In the genomic region with DNA sequence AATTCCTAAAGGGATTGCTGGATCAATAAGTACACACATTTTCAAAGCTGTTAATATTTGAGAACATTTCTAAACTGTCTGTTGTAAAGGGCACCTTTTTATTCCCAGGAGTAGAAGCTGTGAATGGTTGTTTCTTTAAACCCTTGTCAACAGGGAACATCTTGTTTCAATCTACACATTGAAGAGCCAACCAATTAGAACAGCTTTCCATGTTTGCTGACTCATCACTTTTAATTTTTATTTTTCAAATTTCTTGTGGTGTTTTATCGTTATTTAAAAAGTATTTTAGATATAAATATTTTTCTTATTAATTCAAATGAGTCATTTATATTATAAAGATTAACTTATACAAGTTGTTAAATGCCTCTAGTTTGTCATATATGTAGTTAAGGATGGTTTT, we compare ENCODE assay signal across 31 mouse cellular contexts.
"Had no signal": no experiment of that assay in that cellular context is flagged by ENCODE, and none has a peak within 500 bp of the region (broad histone marks: within the 10 kb centered on the region; RNA-seq: fewer than 3 reads in every experiment).

No protein-coding gene starts in this region.

- H3K27ac ChIP-seq: limb, embryonic 10.5 days; limb, embryonic 12.5 days; limb, embryonic 13.5 days; limb, embryonic 15.5 days; liver, embryonic 12.5 days; liver, embryonic 13.5 days; liver, embryonic 14.5 days; liver, embryonic 15.5 days; lung, embryonic 15.5 days; macrophage; midbrain, embryonic 10.5 days; midbrain, embryonic 12.5 days; midbrain, embryonic 13.5 days; midbrain, embryonic 15.5 days; neural tube, embryonic 12.5 days had no signal

- H3K36me3 ChIP-seq: limb, embryonic 10.5 days; limb, embryonic 12.5 days; limb, embryonic 13.5 days; limb, embryonic 15.5 days; liver, embryonic 12.5 days; liver, embryonic 13.5 days; liver, embryonic 15.5 days; lung, embryonic 15.5 days; midbrain, embryonic 10.5 days; midbrain, embryonic 12.5 days; midbrain, embryonic 13.5 days; midbrain, embryonic 15.5 days; neural tube, embryonic 12.5 days had no signal

- DNase-seq: left cerebral cortex, postnatal 4 days; liver; liver, embryonic 13.5 days; liver, postnatal 0 days; lung, adult 18-20 months; lung, adult 2 months; lung, embryonic 14.5 days; lung, postnatal 10 days; lung, postnatal 14 days; lung, postnatal 36 days; lung, postnatal 4 days; midbrain, embryonic 14.5 days had no signal

- H3K4me2 ChIP-seq: limb, embryonic 12.5 days; limb, embryonic 13.5 days; limb, embryonic 15.5 days; liver, embryonic 11.5 days; liver, embryonic 12.5 days; liver, embryonic 13.5 days; liver, embryonic 15.5 days; lung, embryonic 14.5 days; lung, embryonic 15.5 days; midbrain, embryonic 12.5 days; midbrain, embryonic 13.5 days; midbrain, embryonic 15.5 days; neural tube, embryonic 12.5 days had no signal

- H3K9ac ChIP-seq: limb, embryonic 12.5 days; limb, embryonic 13.5 days; limb, embryonic 15.5 days; liver, embryonic 12.5 days; liver, embryonic 13.5 days; liver, embryonic 14.5 days; liver, embryonic 15.5 days; liver, postnatal 0 days; lung, embryonic 14.5 days; lung, embryonic 15.5 days; midbrain, embryonic 12.5 days; midbrain, embryonic 13.5 days; midbrain, embryonic 15.5 days; neural tube, embryonic 12.5 days had no signal

- H3K4me3 ChIP-seq: limb, embryonic 10.5 days; limb, embryonic 12.5 days; limb, embryonic 13.5 days; limb, embryonic 15.5 days; liver, embryonic 12.5 days; liver, embryonic 13.5 days; liver, embryonic 15.5 days; lung, embryonic 15.5 days; megakaryocyte, embryonic 14.5 days; midbrain, embryonic 10.5 days; midbrain, embryonic 12.5 days; midbrain, embryonic 13.5 days; midbrain, embryonic 15.5 days; myocyte; neural tube, embryonic 12.5 days had no signal

- H3K9me3 ChIP-seq: limb, embryonic 10.5 days; limb, embryonic 12.5 days; limb, embryonic 13.5 days; limb, embryonic 15.5 days; liver, embryonic 12.5 days; liver, embryonic 13.5 days; liver, embryonic 15.5 days; lung, embryonic 15.5 days; megakaryocyte, embryonic 14.5 days; midbrain, embryonic 10.5 days; midbrain, embryonic 12.5 days; midbrain, embryonic 13.5 days; midbrain, embryonic 15.5 days; neural tube, embryonic 12.5 days had no signal

- H3K4me1 ChIP-seq: limb, embryonic 10.5 days; limb, embryonic 12.5 days; limb, embryonic 13.5 days; limb, embryonic 15.5 days; liver, embryonic 12.5 days; liver, embryonic 13.5 days; liver, embryonic 15.5 days; lung, embryonic 15.5 days; megakaryocyte, embryonic 14.5 days; midbrain, embryonic 10.5 days; midbrain, embryonic 12.5 days; midbrain, embryonic 13.5 days; midbrain, embryonic 15.5 days; neural tube, embryonic 12.5 days had no signal

- H3K27me3 ChIP-seq: limb, embryonic 12.5 days; limb, embryonic 13.5 days; limb, embryonic 15.5 days; liver, embryonic 12.5 days; liver, embryonic 13.5 days; liver, embryonic 15.5 days; lung, embryonic 15.5 days; megakaryocyte, embryonic 14.5 days; midbrain, embryonic 12.5 days; midbrain, embryonic 13.5 days; midbrain, embryonic 15.5 days; neural tube, embryonic 12.5 days had no signal

- ATAC-seq: liver, embryonic 12.5 days; liver, postnatal 0 days; lung, postnatal 0 days; midbrain, embryonic 13.5 days; midbrain, embryonic 15.5 days; midbrain, embryonic 16.5 days had no signal
